Mouse (Mus musculus) MEL-GATA-1-ER (cell line): Measurements from ENCODE around the gene Mex3a.

Experiments used
- DNase-seq: peaks from one replicate; pipeline ENCODE4 v3.0.0-alpha.2; 2012; ENCODE audit warnings: low read depth; ENCODE audit errors: extremely low read depth

Mex3a gene

GRCm38 (mm10) chr3:88543651-88544410, 11.6 kb downstream of the Mex3a start:
- DNase-seq = peak; percentile 46

- peak; percentile 43 for DNase-seq
Observed at GRCm38 (mm10) chr3:88544514-88544913, 12.3 kb downstream of the Mex3a start.

- DNase-seq = no peak
Observed at GRCm38 (mm10) chr3:88544955-88545591, 12.9 kb downstream of the Mex3a start.

- DNase-seq = no peak
Observed at GRCm38 (mm10) chr3:88546674-88547418, 14.7 kb downstream of the Mex3a start.

GRCm38 (mm10) chr3:88548180-88548917, 16.2 kb downstream of the Mex3a start, which contains the start of gene Rab25:
Gene Rab25 (minus strand): TSS chr3:88548300.
- no peak for DNase-seq

- no peak for DNase-seq
Observed at GRCm38 (mm10) chr3:88551586-88551985, 19.4 kb downstream of the Mex3a start.

- DNase-seq = peak; percentile 39
Observed at GRCm38 (mm10) chr3:88552082-88552645, 20.0 kb downstream of the Mex3a start.

GRCm38 (mm10) chr3:88552676-88553524, 20.7 kb downstream of the Mex3a start, which contains the start of gene Lamtor2:
Gene Lamtor2 (minus strand): TSS chr3:88553074.
- peak; percentile 99 for DNase-seq

- peak; percentile 62 for DNase-seq
Observed at GRCm38 (mm10) chr3:88553525-88553879, 21.3 kb downstream of the Mex3a start, which contains the start of gene Ubqln4. Gene Ubqln4 (plus strand): TSS chr3:88553758.

GRCm38 (mm10) chr3:88553880-88554586, 21.8 kb downstream of the Mex3a start:
- DNase-seq = peak; percentile 82

GRCm38 (mm10) chr3:88555069-88555605, 22.9 kb downstream of the Mex3a start:
- no peak for DNase-seq

GRCm38 (mm10) chr3:88555731-88556130, 23.5 kb downstream of the Mex3a start:
- no peak for DNase-seq

GRCm38 (mm10) chr3:88556616-88557015, 24.4 kb downstream of the Mex3a start:
- no peak for DNase-seq

- DNase-seq = no peak
Observed at GRCm38 (mm10) chr3:88559596-88559995, 27.4 kb downstream of the Mex3a start.

- no peak for DNase-seq
Observed at GRCm38 (mm10) chr3:88561989-88562388, 29.8 kb downstream of the Mex3a start.

- DNase-seq = no peak
Observed at GRCm38 (mm10) chr3:88563442-88563841, 31.2 kb downstream of the Mex3a start.

- no peak for DNase-seq
Observed at GRCm38 (mm10) chr3:88563966-88564365, 31.8 kb downstream of the Mex3a start.

- DNase-seq = no peak
Observed at GRCm38 (mm10) chr3:88566116-88566515, 33.9 kb downstream of the Mex3a start.

- DNase-seq = no peak
Observed at GRCm38 (mm10) chr3:88566536-88567061, 34.4 kb downstream of the Mex3a start.
